Mouse (Mus musculus) C2C12 (cell line): ENCODE results near the gene Gramd1b. TPM values are rescaled to one million over a fixed set of nuclear protein-coding genes. Genes with fewer than 3 reads are reported as not detected.
A peak's percentile ranks its signal among the peaks of the same experiment; 100 is the strongest.

ENCODE experiments used
- H3K27me3 ChIP-seq: one replicate; pipeline ENCODE4 v1.6.1; 2011; ENCODE audit not compliant: control insufficient read depth, insufficient read depth, insufficient read length
- H3K36me3 ChIP-seq: one replicate; pipeline ENCODE4 v1.6.1; 2011; ENCODE audit not compliant: control insufficient read depth, insufficient read depth
- H3K4me3 ChIP-seq: one replicate; pipeline ENCODE4 v1.5.1; 2011; ENCODE audit warnings: mild to moderate bottlenecking, control low read depth; ENCODE audit not compliant: poor library complexity, insufficient read depth, severe bottlenecking
- H3K79me2 ChIP-seq: one replicate; pipeline ENCODE4 v1.6.1; 2011; ENCODE audit not compliant: control insufficient read depth, insufficient read depth
- H3K79me3 ChIP-seq: one replicate; pipeline ENCODE4 v1.6.1; 2011; ENCODE audit warnings: low read depth, control low read depth
- H3ac ChIP-seq: one replicate; pipeline ENCODE3; 2011; ENCODE audit warnings: low read depth; ENCODE audit not compliant: control insufficient read depth, insufficient read length
- CEBPB ChIP-seq: IDR thresholded peaks from one replicate; pipeline ENCODE4 v1.6.1; 2011; ENCODE audit warnings: low read depth, mild to moderate bottlenecking, control low read depth, moderate library complexity
- CTCF ChIP-seq: IDR thresholded peaks from one replicate; pipeline ENCODE4 v1.5.1; 2011; ENCODE audit not compliant: control insufficient read depth, insufficient read depth, insufficient read length
- FOSL1 ChIP-seq: IDR thresholded peaks from one replicate; pipeline ENCODE4 v1.8.0; 2011; ENCODE audit warnings: mild to moderate bottlenecking, low read length; ENCODE audit not compliant: poor library complexity, insufficient read depth, severe bottlenecking
- MAX ChIP-seq: IDR thresholded peaks from one replicate; pipeline ENCODE4 v1.6.1; 2011; ENCODE audit warnings: mild to moderate bottlenecking, control low read depth
- MYOD1 ChIP-seq: IDR thresholded peaks from one replicate; pipeline ENCODE4 v1.6.1; 2011; ENCODE audit warnings: low read depth; ENCODE audit not compliant: control insufficient read depth, insufficient read length
- MYOG ChIP-seq: IDR thresholded peaks from one replicate; pipeline ENCODE4 v1.6.1; 2011; ENCODE audit not compliant: control insufficient read depth, insufficient read length; ENCODE audit errors: extremely low read depth
- USF1 ChIP-seq: IDR thresholded peaks from one replicate; pipeline ENCODE4 v1.6.1; 2011; ENCODE audit warnings: low read depth, mild to moderate bottlenecking, control low read depth, moderate library complexity
- polyA plus RNA-seq: library from polyadenylated mRNA; unstranded; fragments of >200 nt; fragmentation: generic; extraction: Trizol; gene quantifications from one replicate; pipeline ENCODE4 v1.2.1, GENCODE M21; 2012; ENCODE audit warnings: missing spikeins

Gene Gramd1b
- polyA plus RNA-seq, 1 experiment = 3.7 TPM

- H3K79me3 ChIP-seq = no peaks in the 10 kb centered on the region
- H3K27me3 ChIP-seq = no peaks in the 10 kb centered on the region
- TF ChIP-seq FOSL1 (no peak), MAX (no peak), CEBPB (no peak), USF1 (no peak), MYOG (no peak), CTCF (no peak), MYOD1 (no peak)
- H3ac ChIP-seq = no peak overlapping the region
- H3K79me2 ChIP-seq = no peaks in the 10 kb centered on the region
- H3K4me3 ChIP-seq = no peak overlapping the region
- H3K36me3 ChIP-seq = no peaks in the 10 kb centered on the region
Observed at GRCm38 (mm10) chr9:40332326-40332725, 198.9 kb downstream of the Gramd1b start.

- Histone ChIP-seq H3K36me3 (no peaks in the 10 kb centered on the region), H3K79me2 (no peaks in the 10 kb centered on the region), H3K4me3 (no peak overlapping the region), H3K79me3 (no peaks in the 10 kb centered on the region), H3ac (no peak overlapping the region), H3K27me3 (no peaks in the 10 kb centered on the region)
- TF ChIP-seq MYOD1 (no peak), CTCF (no peak), FOSL1 (no peak), CEBPB (no peak), MYOG (no peak), MAX (no peak), USF1 (no peak)
Observed at GRCm38 (mm10) chr9:40331411-40332286, 199.5 kb downstream of the Gramd1b start.

DNA sequence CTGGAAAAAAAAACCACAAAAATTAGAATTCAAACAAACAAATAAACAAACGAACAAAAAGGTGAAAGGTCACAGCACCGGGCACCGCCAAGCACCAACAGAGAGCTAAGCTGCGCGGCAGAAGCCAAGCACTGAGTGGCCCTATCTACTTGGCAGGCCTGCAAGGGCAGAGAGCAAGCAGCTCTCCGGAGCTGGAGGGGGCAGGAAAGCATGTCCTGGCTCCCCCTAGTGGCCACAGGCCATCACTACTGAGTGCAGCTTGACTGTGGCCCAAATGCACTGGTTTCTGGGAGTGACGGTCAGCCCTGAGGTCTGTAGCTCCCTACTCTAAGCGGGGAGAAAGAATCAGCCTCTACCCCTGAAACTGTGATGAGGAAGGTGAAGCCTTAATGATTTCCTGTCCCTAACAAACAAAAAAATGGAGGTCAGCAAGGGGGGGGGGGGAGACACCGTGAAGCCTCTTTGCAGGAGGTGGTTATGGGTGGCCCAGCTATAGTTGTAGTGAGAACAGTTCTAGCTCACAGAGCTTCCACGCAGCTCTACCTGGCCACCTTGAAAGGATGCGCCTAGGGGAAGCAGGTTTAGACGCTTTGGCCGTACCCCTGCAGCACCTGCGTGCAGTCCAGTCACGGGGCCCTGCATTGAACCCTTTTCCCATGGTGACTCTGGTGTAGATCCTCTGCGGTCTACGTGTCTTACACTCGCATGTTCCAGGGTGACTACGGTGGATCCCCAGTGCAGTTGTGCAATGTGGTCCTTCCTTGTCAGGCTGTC, 200.4 kb downstream of the Gramd1b start:
- no peaks in the 10 kb centered on the region for H3K36me3 ChIP-seq
- no peak overlapping the region for H3ac ChIP-seq
- H3K79me3 ChIP-seq = no peaks in the 10 kb centered on the region
- TF ChIP-seq FOSL1 = no peak
- peak; percentile 97 for TF ChIP-seq CTCF
- no peaks in the 10 kb centered on the region for H3K27me3 ChIP-seq
- no peaks in the 10 kb centered on the region for H3K79me2 ChIP-seq
- H3K4me3 ChIP-seq = no peak overlapping the region

DNA sequence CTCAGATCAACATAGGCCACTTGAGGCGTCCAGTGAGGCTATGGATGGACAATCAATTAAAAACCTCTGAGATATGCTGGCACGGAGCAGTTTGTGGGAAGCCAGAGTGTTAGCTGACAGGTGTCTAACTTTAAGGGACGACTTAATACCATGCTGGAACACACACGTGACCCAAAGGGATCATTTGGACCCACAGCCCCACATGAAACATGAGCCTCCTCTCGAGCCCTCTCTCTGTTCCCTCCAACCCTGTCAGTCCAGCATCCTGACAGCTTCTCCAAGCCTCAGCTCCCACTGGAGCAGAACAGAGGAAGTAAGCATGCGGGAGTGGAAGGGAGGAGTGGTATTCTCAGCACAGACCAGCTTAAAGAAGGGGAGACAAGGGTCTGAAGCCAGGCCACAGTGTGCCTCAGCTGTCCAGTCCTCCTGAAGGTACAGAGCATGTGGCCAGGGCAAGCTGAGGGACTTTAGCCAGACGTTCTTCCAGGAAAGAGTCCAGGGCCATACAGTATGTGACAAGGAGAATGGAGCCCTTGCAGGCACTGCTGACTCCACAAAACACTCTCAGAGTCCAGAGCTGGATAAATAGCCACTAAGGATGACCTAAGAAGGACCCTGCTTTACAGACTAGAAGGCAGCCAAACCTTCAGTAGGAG, 204.8 kb downstream of the Gramd1b start:
- Histone ChIP-seq H3K36me3 (no peaks in the 10 kb centered on the region), H3K79me2 (no peaks in the 10 kb centered on the region), H3K27me3 (no peaks in the 10 kb centered on the region), H3K4me3 (no peak overlapping the region), H3K79me3 (no peaks in the 10 kb centered on the region), H3ac (no peak overlapping the region)
- no peak for TF ChIP-seq FOSL1
- TF ChIP-seq MAX = no peak
- no peak for TF ChIP-seq USF1
- no peak for TF ChIP-seq MYOD1
- TF ChIP-seq CEBPB = no peak
- no peak for TF ChIP-seq CTCF
- no peak for TF ChIP-seq MYOG

- Histone ChIP-seq H3K36me3 (no peaks in the 10 kb centered on the region), H3K4me3 (no peak overlapping the region), H3K79me2 (no peaks in the 10 kb centered on the region), H3K27me3 (no peaks in the 10 kb centered on the region), H3K79me3 (no peaks in the 10 kb centered on the region), H3ac (no peak overlapping the region)
- TF ChIP-seq CTCF = no peak
- no peak for TF ChIP-seq MAX
- TF ChIP-seq MYOG = no peak
- TF ChIP-seq USF1 = no peak
- no peak for TF ChIP-seq FOSL1
- TF ChIP-seq CEBPB = no peak
- TF ChIP-seq MYOD1 = no peak
Observed at GRCm38 (mm10) chr9:40324826-40325225, 206.4 kb downstream of the Gramd1b start.
